Mouse (Mus musculus) heart, embryonic 16.5 days (tissue): ENCODE measurements around the gene Tmpo. TPM values are rescaled to one million over a fixed set of nuclear protein-coding genes. Genes with fewer than 3 reads are reported as not detected.

ENCODE experiments used
- ATAC-seq: fragments of 200-750 bp; cut with Nextera tagmentation; replicated peaks from 2 replicates; pipeline ENCODE4 v1.8.0; 2017; ENCODE audit warnings: moderate number of reproducible peaks; ENCODE audit not compliant: insufficient read depth, low FRiP score; ENCODE audit errors: extremely low read depth
- H3K27ac ChIP-seq: fragments of 300-500 bp; sonication (generic); 2 replicates; pipeline ENCODE4 v1.5.1; 2014; ENCODE audit warnings: mild to moderate bottlenecking, low read length, control low read depth, moderate library complexity
- H3K27me3 ChIP-seq: fragments of 300-500 bp; sonication (generic); 2 replicates; pipeline ENCODE4 v1.6.1; 2014; ENCODE audit warnings: low read length, mixed read lengths; ENCODE audit not compliant: control insufficient read depth, insufficient read depth
- H3K36me3 ChIP-seq: fragments of 300-500 bp; sonication (generic); 2 replicates; pipeline ENCODE4 v1.6.1; 2014; ENCODE audit not compliant: control insufficient read depth, insufficient read depth
- H3K4me1 ChIP-seq: fragments of 300-500 bp; sonication (generic); 2 replicates; pipeline ENCODE4 v1.6.1; 2014; ENCODE audit warnings: low read length, mixed read lengths; ENCODE audit not compliant: control insufficient read depth, insufficient read depth
- H3K4me2 ChIP-seq: fragments of 300-500 bp; sonication (generic); 2 replicates; pipeline ENCODE4 v1.6.1; 2014; ENCODE audit warnings: low read depth, mild to moderate bottlenecking, control low read depth, low read length
- H3K4me3 ChIP-seq: fragments of 300-500 bp; sonication (generic); 2 replicates; pipeline ENCODE4 v1.5.1; 2014; ENCODE audit warnings: mild to moderate bottlenecking, control low read depth, low read length
- H3K9ac ChIP-seq: fragments of 300-500 bp; sonication (generic); 2 replicates; pipeline ENCODE4 v1.6.1; 2014; ENCODE audit warnings: low read length, control low read depth
- H3K9me3 ChIP-seq: fragments of 300-500 bp; sonication (generic); replicated peaks from 2 replicates; pipeline ENCODE4 v1.6.1; 2016; ENCODE audit warnings: low read length; ENCODE audit not compliant: control insufficient read depth
- WGBS: fragments of 180-500 bp; shearing (Covaris S2); extraction: QIAGEN DNeasy Blood & Tissue Kit; methylation state at CpG from one replicate; pipeline ENCODE4 v1.1.7; 2014; 5-methylcytosine and 5-hydroxymethylcytosine counted together
- polyA plus RNA-seq: library from polyadenylated mRNA; unstranded; fragments of >200 nt; fragmentation: Nextera tagmentation; extraction: Ambion mirVana; gene quantifications from 2 replicates; pipeline ENCODE4 v1.2.1, GENCODE M21; 2015

The Tmpo gene
- polyA plus RNA-seq, 1 experiment from 2014 or later = 148 TPM

- H3K27ac ChIP-seq = peak overlapping the region; percentile 46
- ATAC-seq = peak; percentile 60
Measured at GRCm38 (mm10) chr10:91156338-91156737, 24.8 kb downstream of the Tmpo start.

GRCm38 (mm10) chr10:91153894-91154503 is 27.1 kb downstream of the Tmpo start:
- peaks cover 79% of the 10 kb centered on the region for H3K36me3 ChIP-seq

More at GRCm38 (mm10) chr10:91156338-91156737, 24.8 kb downstream of the Tmpo start:
- Histone ChIP-seq H3K4me1 (peaks cover 8% of the 10 kb centered on the region), H3K4me2 (no peak overlapping the region), H3K36me3 (peaks cover 74% of the 10 kb centered on the region), H3K9me3 (no peaks in the 10 kb centered on the region), H3K27me3 (no peaks in the 10 kb centered on the region), H3K4me3 (no peak overlapping the region), H3K9ac (peak overlapping the region; percentile 38; the same call in 1 of the 2 replicates)
- whole genome bisulfite sequencing = 62% methylated on average over 6 of the region's 6 CpGs

GRCm38 (mm10) chr10:91145413-91145812 is 35.7 kb downstream of the Tmpo start:
- Histone ChIP-seq H3K36me3 (peaks cover 34% of the 10 kb centered on the region), H3K4me1 (no peaks in the 10 kb centered on the region), H3K9ac (no peak overlapping the region), H3K9me3 (no peaks in the 10 kb centered on the region), H3K27ac (no peak overlapping the region), H3K27me3 (no peaks in the 10 kb centered on the region), H3K4me3 (no peak overlapping the region), H3K4me2 (no peak overlapping the region)
- 96% methylated on average over 7 of the region's 7 CpGs for WGBS
- ATAC-seq = no peak

More at GRCm38 (mm10) chr10:91153894-91154503, 27.1 kb downstream of the Tmpo start:
- whole genome bisulfite sequencing = 85% methylated on average over 10 of the region's 10 CpGs
- no peak overlapping the region for H3K4me2 ChIP-seq
- no peaks in the 10 kb centered on the region for H3K27me3 ChIP-seq
- H3K27ac ChIP-seq = no peak overlapping the region
- peaks cover 8% of the 10 kb centered on the region for H3K4me1 ChIP-seq
- no peak overlapping the region for H3K4me3 ChIP-seq
- no peaks in the 10 kb centered on the region for H3K9me3 ChIP-seq
- no peak for ATAC-seq
- H3K9ac ChIP-seq = no peak overlapping the region

- H3K9me3 ChIP-seq = no peaks in the 10 kb centered on the region
- no peak overlapping the region for H3K4me2 ChIP-seq
- peaks cover 9% of the 10 kb centered on the region for H3K4me1 ChIP-seq
- peaks cover 18% of the 10 kb centered on the region for H3K36me3 ChIP-seq
- H3K4me3 ChIP-seq = no peak overlapping the region
- no peak for ATAC-seq
- no peak overlapping the region for H3K27ac ChIP-seq
- 60% methylated on average over 18 of the region's 18 CpGs for WGBS
- H3K27me3 ChIP-seq = no peaks in the 10 kb centered on the region
- H3K9ac ChIP-seq = no peak overlapping the region
Measured at GRCm38 (mm10) chr10:91143313-91144230, 37.5 kb downstream of the Tmpo start.

- ATAC-seq = no peak
- H3K4me1 ChIP-seq = peaks cover 12% of the 10 kb centered on the region
- 65% methylated on average over 10 of the region's 10 CpGs for WGBS
- no peak overlapping the region for H3K4me2 ChIP-seq
- no peaks in the 10 kb centered on the region for H3K27me3 ChIP-seq
- H3K9ac ChIP-seq = no peak overlapping the region
- H3K27ac ChIP-seq = no peak overlapping the region
- no peak overlapping the region for H3K4me3 ChIP-seq
- no peaks in the 10 kb centered on the region for H3K9me3 ChIP-seq
- peaks cover 15% of the 10 kb centered on the region for H3K36me3 ChIP-seq
Measured at GRCm38 (mm10) chr10:91142654-91143191, 38.4 kb downstream of the Tmpo start.

- Histone ChIP-seq H3K4me3 (no peak overlapping the region), H3K27ac (no peak overlapping the region), H3K4me1 (peaks cover 12% of the 10 kb centered on the region), H3K36me3 (peaks cover 8% of the 10 kb centered on the region), H3K27me3 (no peaks in the 10 kb centered on the region), H3K9ac (no peak overlapping the region), H3K4me2 (no peak overlapping the region), H3K9me3 (no peaks in the 10 kb centered on the region)
- ATAC-seq = no peak
- 28% methylated on average over 2 of the region's 2 CpGs for WGBS
Measured at GRCm38 (mm10) chr10:91141564-91141963, 39.6 kb downstream of the Tmpo start.

GRCm38 (mm10) chr10:91139148-91139766 is 41.9 kb downstream of the Tmpo start:
- Histone ChIP-seq H3K4me2 (peak overlapping the region; percentile 27; the same call in 1 of the 2 replicates), H3K9me3 (no peaks in the 10 kb centered on the region), H3K27ac (peak overlapping the region; percentile 83), H3K9ac (peak overlapping the region; percentile 58), H3K4me1 (peaks cover 12% of the 10 kb centered on the region), H3K36me3 (no peaks in the 10 kb centered on the region), H3K27me3 (no peaks in the 10 kb centered on the region), H3K4me3 (no peak overlapping the region)
- 51% methylated on average over 14 of the region's 14 CpGs for WGBS
- ATAC-seq = no peak

- peak; percentile 39; the same call in 1 of the 2 replicates for ATAC-seq
- no peaks in the 10 kb centered on the region for H3K36me3 ChIP-seq
- H3K4me3 ChIP-seq = no peak overlapping the region
- H3K4me1 ChIP-seq = peaks cover 12% of the 10 kb centered on the region
- no peaks in the 10 kb centered on the region for H3K27me3 ChIP-seq
- WGBS = 66% methylated on average over 3 of the region's 3 CpGs
- no peak overlapping the region for H3K4me2 ChIP-seq
- no peak overlapping the region for H3K9ac ChIP-seq
- no peaks in the 10 kb centered on the region for H3K9me3 ChIP-seq
- peak overlapping the region; percentile 83 for H3K27ac ChIP-seq
Measured at GRCm38 (mm10) chr10:91138317-91138716, 42.8 kb downstream of the Tmpo start.
